Mouse (Mus musculus) myocyte (in vitro differentiated cells): ENCODE data around the gene Dapk2.

ENCODE experiments used
- MAX ChIP-seq: IDR thresholded peaks from one replicate; pipeline ENCODE4 v1.6.1; 2011; ENCODE audit warnings: low read depth, mild to moderate bottlenecking, control low read depth
- MYOD1 ChIP-seq, 3 experiments: IDR thresholded peaks; one replicate each; pipeline ENCODE4 v1.6.1; 2011; ENCODE audit warnings: control low read depth in 2 of 3, low read depth in 2 of 3, mild to moderate bottlenecking in 2 of 3, moderate library complexity in 1 of 3; ENCODE audit not compliant: insufficient read length in 2 of 3, control insufficient read depth in 1 of 3
- POLR2A ChIP-seq: IDR thresholded peaks from one replicate; pipeline ENCODE4 v1.6.1; 2011; ENCODE audit warnings: low read depth, mild to moderate bottlenecking, control low read depth, moderate library complexity; ENCODE audit not compliant: insufficient read length
- TCF3 ChIP-seq: IDR thresholded peaks from one replicate; pipeline ENCODE4 v1.6.1; 2011; ENCODE audit warnings: low read depth, control low read depth; ENCODE audit not compliant: insufficient read length
- USF1 ChIP-seq: IDR thresholded peaks from one replicate; pipeline ENCODE4 v1.6.1; 2011; ENCODE audit warnings: low read depth, mild to moderate bottlenecking, control low read depth, moderate library complexity

DNA sequence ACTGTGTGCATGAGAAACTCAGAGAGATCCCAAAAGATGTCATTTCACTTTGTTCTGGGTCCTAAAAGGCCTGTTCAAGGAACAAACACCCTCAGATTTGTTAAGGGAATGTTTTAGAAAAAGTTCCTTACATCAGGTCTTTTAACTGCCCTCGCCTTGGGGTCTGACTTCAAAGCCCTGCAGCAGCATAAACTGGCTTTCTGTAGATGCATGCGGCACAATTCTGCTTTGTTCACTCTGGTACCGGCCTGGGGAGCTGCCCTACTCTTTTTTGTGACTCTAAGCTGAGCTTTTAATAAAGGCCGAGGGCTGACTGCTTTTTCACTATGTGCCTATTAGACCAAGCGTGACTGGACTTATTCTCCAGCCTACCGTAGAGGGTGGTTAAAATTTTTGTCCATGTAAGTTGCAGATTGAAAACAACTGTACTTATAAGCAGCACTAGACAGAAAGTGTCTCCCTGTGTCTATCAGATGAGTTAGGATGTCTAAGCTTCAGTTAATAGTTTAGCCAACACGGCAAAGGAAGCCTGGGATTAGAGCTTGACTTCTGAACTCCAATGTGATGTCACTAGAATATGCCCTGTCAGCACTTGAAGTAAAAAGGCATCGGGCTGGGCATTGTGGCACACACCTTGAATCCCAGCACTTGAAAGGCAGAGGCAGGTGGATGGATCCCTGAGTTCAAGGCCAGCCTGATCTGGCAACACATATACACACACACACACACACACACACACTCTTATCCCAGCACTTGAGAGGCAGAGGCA is 47.2 kb upstream of the Dapk2 start:
- TF ChIP-seq POLR2A: no peak
- no peak for TF ChIP-seq MYOD1 (IDR thresholded peaks at IDR 0.05; ENCODE audit: control insufficient read depth in 1 of 3, insufficient read length in 2 of 3, low read depth in 2 of 3)
- no peak for TF ChIP-seq USF1
- no peak for TF ChIP-seq MAX
- no peak for TF ChIP-seq TCF3
